Comparison of ENCODE assay signal across 8 mouse cellular contexts in the genomic region with DNA sequence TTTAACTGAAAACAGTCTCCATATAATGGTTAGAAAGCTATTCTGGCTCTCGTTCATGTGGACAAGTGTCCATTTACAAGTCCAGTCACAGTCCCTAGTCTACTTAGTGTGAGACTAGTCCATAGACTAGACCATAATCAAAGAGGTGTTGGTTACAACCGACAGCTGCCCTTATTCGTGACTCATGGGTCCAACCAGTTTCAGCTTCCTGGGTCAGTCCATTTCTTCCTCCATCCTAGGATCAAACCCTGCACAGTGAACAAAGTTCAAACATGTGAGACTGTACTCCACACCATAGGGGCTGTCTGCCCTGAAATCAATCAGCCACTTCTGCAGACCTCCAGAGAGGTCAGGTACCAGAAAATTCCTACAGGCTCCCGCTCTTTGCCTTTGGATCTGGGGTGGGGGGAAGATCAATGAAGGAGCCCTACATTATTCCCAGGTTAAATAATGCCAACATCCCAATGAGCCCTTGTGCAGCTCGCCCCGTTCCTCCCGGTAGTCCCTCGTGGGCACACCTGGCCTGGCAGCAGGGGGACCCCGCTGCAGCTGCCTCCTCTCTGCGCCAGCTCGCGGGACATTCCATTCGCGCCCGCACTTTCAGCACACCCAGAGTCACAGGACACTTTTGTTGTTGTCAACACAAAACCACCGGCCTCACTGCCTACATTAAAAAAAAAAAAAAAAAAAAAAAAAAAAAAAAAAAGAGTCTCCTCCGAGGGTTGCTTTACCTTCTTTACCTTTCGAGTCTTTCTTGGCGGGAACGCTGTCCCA. TPM values are rescaled to one million over a fixed set of nuclear protein-coding genes. Genes with fewer than 3 reads are reported as not detected.
A peak's percentile ranks its signal among the peaks of the same experiment; 100 is the strongest.
DNase-seq lines count a peak whose midpoint lies in the region; ATAC-seq and TF ChIP-seq lines count a peak whose summit lies in the region.

A gene (minus strand): TSS at position 767 of the 774 bp plus-strand sequence.

- H3K4me2 ChIP-seq in forebrain, embryonic 16.5 days (ENCODE audit: low read length): peak within 1 kb of the TSS; percentile 78
- H3K4me2 ChIP-seq in hindbrain, embryonic 11.5 days (replicated peaks; ENCODE audit: low read depth, low read length): peak within 1 kb of the TSS; percentile 64

- peak; percentile 41; the same call in 1 of the 2 replicates for ATAC-seq in G1E (ENCODE audit: extremely low read depth, insufficient number of reproducible peaks, low FRiP score, poor library complexity, severe bottlenecking)
- peak; percentile 82 for ATAC-seq in forebrain, embryonic 16.5 days
- ATAC-seq in hindbrain, embryonic 11.5 days (ENCODE audit: low FRiP score): peak; percentile 80

- peak; percentile 76 for DNase-seq in G1E (ENCODE audit: low spot score)
- DNase-seq in cerebellum, adult 2 months: peak; percentile 78 to 83
- peak; percentile 75 for DNase-seq in hindbrain, embryonic 11.5 days (ENCODE audit: low spot score)
- DNase-seq in layer of hippocampus, postnatal 25 days (ENCODE audit: extremely low spot score in 1 of 2, low spot score in 1 of 2): peak; percentile 46 to 64
- DNase-seq in lung, postnatal 10 days: peak; percentile 78
- peak; percentile 76 for DNase-seq in ovary, postnatal 36 days (ENCODE audit: low spot score)
- peak; percentile 78 to 79 for DNase-seq in thymus, postnatal 36 days

- peaks cover 55% of the 10 kb centered on the region for H3K36me3 ChIP-seq in G1E (replicated peaks)
- peaks cover 6% of the 10 kb centered on the region for H3K36me3 ChIP-seq in forebrain, embryonic 16.5 days (ENCODE audit: control insufficient read depth, insufficient read depth)
- H3K36me3 ChIP-seq in hindbrain, embryonic 11.5 days (ENCODE audit: control insufficient read depth, insufficient read depth, low read length): 0 out of 2 replicates have a peak, but pooled peaks cover under 1% of the 10 kb centered on the region

- TF ChIP-seq CTCF in G1E (IDR thresholded peaks at IDR 0.05; ENCODE audit: low read depth, low read length): no peak
- no peak for TF ChIP-seq CTCF in cerebellum, adult 2 months (IDR thresholded peaks at IDR 0.05; ENCODE audit: borderline replicate concordance, insufficient read depth, low read depth, low read length)

- peak within 1 kb of the TSS; percentile 99 for H3K9ac ChIP-seq in forebrain, embryonic 16.5 days (replicated peaks; ENCODE audit: low read depth, low read length)
- H3K9ac ChIP-seq in hindbrain, embryonic 11.5 days (ENCODE audit: low read depth, low read length): peak within 1 kb of the TSS; percentile 95

- peaks cover 47% of the 10 kb centered on the region for H3K4me1 ChIP-seq in G1E (ENCODE audit: insufficient read depth, low read depth, low read length)
- H3K4me1 ChIP-seq in cerebellum, adult 2 months (ENCODE audit: control insufficient read depth, insufficient read depth, low read length): no peaks in the 10 kb centered on the region
- H3K4me1 ChIP-seq in forebrain, embryonic 16.5 days (replicated peaks; ENCODE audit: control insufficient read depth, insufficient read depth, low read length): peaks cover 17% of the 10 kb centered on the region
- H3K4me1 ChIP-seq in hindbrain, embryonic 11.5 days (replicated peaks; ENCODE audit: control insufficient read depth, insufficient read depth, low read length): peaks cover 3% of the 10 kb centered on the region

- no peaks in the 10 kb centered on the region for H3K9me3 ChIP-seq in G1E (replicated peaks)
- H3K9me3 ChIP-seq in forebrain, embryonic 16.5 days (ENCODE audit: control insufficient read depth, low read length): no peaks in the 10 kb centered on the region
- H3K9me3 ChIP-seq in hindbrain, embryonic 11.5 days (ENCODE audit: control insufficient read depth, low read length): no peaks in the 10 kb centered on the region

- peak within 1 kb of the TSS; percentile 77 for H3K27ac ChIP-seq in cerebellum, adult 2 months (ENCODE audit: insufficient read depth, low read length)
- peak within 1 kb of the TSS; percentile 86 for H3K27ac ChIP-seq in forebrain, embryonic 16.5 days (ENCODE audit: low read length)
- H3K27ac ChIP-seq in hindbrain, embryonic 11.5 days (ENCODE audit: low read depth, low read length): peak within 1 kb of the TSS; percentile 89

- no peaks in the 10 kb centered on the region for H3K27me3 ChIP-seq in G1E (ENCODE audit: insufficient read depth, low read length)
- no peaks in the 10 kb centered on the region for H3K27me3 ChIP-seq in cerebellum, adult 2 months (ENCODE audit: control insufficient read depth, insufficient read depth, low read length)
- H3K27me3 ChIP-seq in forebrain, embryonic 16.5 days (replicated peaks; ENCODE audit: control insufficient read depth, insufficient read depth, low read length): no peaks in the 10 kb centered on the region
- H3K27me3 ChIP-seq in hindbrain, embryonic 11.5 days (ENCODE audit: control insufficient read depth, insufficient read depth, low read length): no peaks in the 10 kb centered on the region

- 0 out of 2 replicates have a peak, but pooled peaks have one; percentile 44 for TF ChIP-seq POLR2A in cerebellum, adult 2 months (IDR thresholded peaks at IDR 0.05; ENCODE audit: borderline replicate concordance, insufficient read depth, low read length)

- peak within 1 kb of the TSS; percentile 90 for H3K4me3 ChIP-seq in G1E (ENCODE audit: low read depth, low read length)
- H3K4me3 ChIP-seq in cerebellum, adult 2 months (replicated peaks; ENCODE audit: insufficient read depth, low read depth, low read length): peak within 1 kb of the TSS; percentile 95
- peak within 1 kb of the TSS; percentile 97 for H3K4me3 ChIP-seq in forebrain, embryonic 16.5 days (replicated peaks; ENCODE audit: low read length)
- H3K4me3 ChIP-seq in hindbrain, embryonic 11.5 days (ENCODE audit: low read depth, low read length): peak within 1 kb of the TSS; percentile 78

- 8% methylated on average over 20 of the region's 20 CpGs for WGBS in cerebellum, adult 2 months
- WGBS in forebrain, embryonic 16.5 days: 11% methylated on average over 20 of the region's 20 CpGs
- WGBS in hindbrain, embryonic 11.5 days: 10% methylated on average over 20 of the region's 20 CpGs

RNA-seq across cellular contexts. Expression of the gene that starts here (rescaled TPM):
- 72.8 and 76.8 TPM in 2 replicates for total RNA-seq in G1E (2014; fragmentation: Nextera tagmentation)
- total RNA-seq in G1E (2017): 32.4 and 32.8 TPM in 2 replicates
- polyA plus RNA-seq in G1E (2012): 2.3 and 4.2 TPM in 2 replicates
- polyA plus RNA-seq in cerebellum, adult 2 months (2012; rRNA removed): 8.4 and 9.4 TPM in 2 replicates
- 13.7 and 15.6 TPM in 2 replicates for polyA plus RNA-seq in forebrain, embryonic 16.5 days (2015; fragmentation: Nextera tagmentation; extraction: Ambion mirVana)
- 13.9 and 16.5 TPM in 2 replicates for polyA plus RNA-seq in hindbrain, embryonic 11.5 days (2014; fragmentation: Nextera tagmentation; extraction: Ambion mirVana)
- 1 to 10 TPM; 5.3 to 8.5 TPM for total RNA-seq in layer of hippocampus, postnatal 25 days (2021)

Comparison
In these comparisons a context has a peak if more than half of its experiments do, and no peak if none do; other contexts are left out.
1. Peak in every context shown above with its lines: DNase-seq, ATAC-seq, H3K4me3 ChIP-seq and H3K27ac ChIP-seq.